ENCODE assay signal across 9 mouse cellular contexts in genomic region chr2:57113431-57113830, GRCm38 (mm10). TPM values are rescaled to one million over a fixed set of nuclear protein-coding genes. Genes with fewer than 3 reads are reported as not detected.
DNase-seq lines count a peak whose midpoint lies in the region; ATAC-seq and TF ChIP-seq lines count a peak whose summit lies in the region.
"Had no signal": no experiment of that assay in that cellular context is flagged by ENCODE, and none has a peak within 500 bp of the region (broad histone marks: within the 10 kb centered on the region; RNA-seq: fewer than 3 reads in every experiment).

No protein-coding gene starts in this region.

- peaks cover 5% of the 10 kb centered on the region for H3K9me3 ChIP-seq in kidney, embryonic 16.5 days (ENCODE audit: low read length)
- H3K9me3 ChIP-seq in midbrain, embryonic 16.5 days (replicated peaks; ENCODE audit: control insufficient read depth, low read length, poor library complexity, severe bottlenecking): no peaks in the 10 kb centered on the region

- peak overlapping the region; percentile 72 for H3K4me3 ChIP-seq in kidney, embryonic 16.5 days (ENCODE audit: low read length)
- peak overlapping the region; percentile 54; the same call in 1 of the 2 replicates for H3K4me3 ChIP-seq in embryonic fibroblast, embryonic 13.5 days (ENCODE audit: insufficient read depth, low read length)
- peak overlapping the region; percentile 81 for H3K4me3 ChIP-seq in midbrain, embryonic 16.5 days (ENCODE audit: low read depth, low read length)

- no peaks in the 10 kb centered on the region for H3K36me3 ChIP-seq in kidney, embryonic 16.5 days (ENCODE audit: insufficient read depth, low read length)
- H3K36me3 ChIP-seq in midbrain, embryonic 16.5 days (ENCODE audit: control insufficient read depth, insufficient read depth, low read length): no peaks in the 10 kb centered on the region

- peak overlapping the region; percentile 99; the same call in 1 of the 2 replicates for H3K4me2 ChIP-seq in kidney, embryonic 16.5 days (replicated peaks; ENCODE audit: low read depth, low read length)
- peak overlapping the region; percentile 81; the same call in 1 of the 2 replicates for H3K4me2 ChIP-seq in midbrain, embryonic 16.5 days (ENCODE audit: low read length)

- no peak for ATAC-seq in kidney, embryonic 16.5 days (ENCODE audit: low FRiP score, low TSS enrichment)
- no peak for ATAC-seq in midbrain, embryonic 16.5 days
- ATAC-seq in CD4-positive, CD25-positive, alpha-beta regulatory T cell, adult 4 months: no peak

- no peak for DNase-seq in kidney, postnatal 25 days
- peak; percentile 26 for DNase-seq in induced T-regulatory cell, adult 2 months (ENCODE audit: low read depth)
- DNase-seq in kidney, postnatal 10 days: no peak
- DNase-seq in c-Kit-positive CD71-positive TER-119-positive erythroid progenitor cells, embryonic 14.5 days (ENCODE audit: low spot score): no peak
- DNase-seq: kidney, postnatal 4 days had no signal

- no peak for TF ChIP-seq POLR2A in embryonic fibroblast, embryonic 13.5 days (IDR thresholded peaks at IDR 0.05; ENCODE audit: low read depth, low read length)

- H3K9ac ChIP-seq in kidney, embryonic 16.5 days (replicated peaks; ENCODE audit: low read length): no peak overlapping the region
- H3K9ac ChIP-seq in midbrain, embryonic 16.5 days (ENCODE audit: low read depth, low read length): no peak overlapping the region

- H3K4me1 ChIP-seq in kidney, embryonic 16.5 days (ENCODE audit: insufficient read depth, low read length): peaks cover 34% of the 10 kb centered on the region
- H3K4me1 ChIP-seq in embryonic fibroblast, embryonic 13.5 days (ENCODE audit: control insufficient read depth, insufficient read depth, low read length): no peaks in the 10 kb centered on the region
- H3K4me1 ChIP-seq in midbrain, embryonic 16.5 days (ENCODE audit: control insufficient read depth, insufficient read depth, low read length): peaks cover 29% of the 10 kb centered on the region

- no peak overlapping the region for H3K27ac ChIP-seq in kidney, embryonic 16.5 days (ENCODE audit: low read length)
- H3K27ac ChIP-seq in embryonic fibroblast, embryonic 13.5 days (ENCODE audit: insufficient read depth, low read length): no peak overlapping the region
- H3K27ac ChIP-seq in midbrain, embryonic 16.5 days (ENCODE audit: low read length): no peak overlapping the region

- no peak for TF ChIP-seq CTCF in embryonic fibroblast, embryonic 13.5 days (IDR thresholded peaks at IDR 0.05; ENCODE audit: borderline replicate concordance, insufficient read depth, low read length)

- WGBS in kidney, embryonic 16.5 days: 26% methylated on average over 5 of the region's 5 CpGs
- 23% methylated on average over 5 of the region's 5 CpGs for WGBS in midbrain, embryonic 16.5 days

- H3K27me3 ChIP-seq in kidney, embryonic 16.5 days (ENCODE audit: insufficient read depth, low read length): peaks cover 61% of the 10 kb centered on the region
- H3K27me3 ChIP-seq in midbrain, embryonic 16.5 days (ENCODE audit: control insufficient read depth, insufficient read depth, low read depth, low read length): peaks cover 39% of the 10 kb centered on the region

RNA-seq across cellular contexts. Expression of gene Nr4a2, which starts 10.4 kb away (rescaled TPM):
- 3.7 and 4.0 TPM in 2 replicates for polyA plus RNA-seq in kidney, embryonic 16.5 days (2015; fragmentation: Nextera tagmentation; extraction: Ambion mirVana)
- polyA plus RNA-seq in embryonic fibroblast, embryonic 13.5 days (2011; ENCODE audit: insufficient read length, low read depth, missing spikeins): 5.7 and 8.1 TPM in 2 replicates
- polyA plus RNA-seq in midbrain, embryonic 16.5 days (2015; fragmentation: Nextera tagmentation; extraction: Ambion mirVana): 26.0 and 40.4 TPM in 2 replicates
- polyA plus RNA-seq in CD4-positive, CD25-positive, alpha-beta regulatory T cell, adult 4 months (2017; shearing (Covaris generic)): 1 to 10 TPM; 2.5 to 3.5 TPM
